Comparison of ENCODE assay signal across 8 mouse cellular contexts in the genomic region with DNA sequence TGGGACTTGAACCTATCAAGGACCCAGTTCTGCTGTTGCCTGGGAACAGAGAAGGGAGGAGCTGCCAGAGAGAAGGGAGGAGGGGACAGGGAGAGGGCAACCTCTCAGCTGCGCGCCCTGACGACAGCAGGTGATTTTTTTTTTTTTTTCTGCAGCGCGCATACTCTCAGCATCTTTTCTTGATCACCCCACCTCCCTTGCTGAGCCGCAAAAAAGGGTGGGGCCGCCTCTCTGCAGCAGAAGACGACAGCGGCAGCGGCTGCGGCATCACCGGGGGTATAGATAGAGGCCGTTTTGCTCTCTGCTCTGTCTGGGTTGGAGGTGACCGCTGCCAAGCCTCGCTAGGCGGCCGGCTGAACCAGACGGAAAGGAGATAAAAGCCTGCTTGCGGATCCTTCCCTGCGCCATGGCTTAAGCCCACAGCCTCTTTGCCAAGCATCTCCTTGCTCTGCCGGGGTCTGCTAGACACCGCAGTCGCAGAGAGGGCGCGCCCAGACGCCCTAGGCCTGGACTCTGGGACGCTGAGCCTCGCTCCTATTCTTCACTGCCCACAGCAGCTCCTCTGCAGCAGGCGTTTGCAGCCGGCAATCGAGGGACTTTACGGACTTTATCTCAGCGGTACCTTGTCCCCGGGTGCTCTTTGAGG. TPM values are rescaled to one million over a fixed set of nuclear protein-coding genes. Genes with fewer than 3 reads are reported as not detected.
DNase-seq lines count a peak whose midpoint lies in the region; ATAC-seq and TF ChIP-seq lines count a peak whose summit lies in the region.

A gene (plus strand): TSS at position 197 of the 646 bp plus-strand sequence.

- H3K4me2 ChIP-seq in hindbrain, embryonic 14.5 days (replicated peaks), result peak within 1 kb of the TSS; percentile 76
- peak within 1 kb of the TSS; percentile 95 for H3K4me2 ChIP-seq in limb, embryonic 12.5 days
- H3K4me2 ChIP-seq in midbrain, postnatal 0 days (ENCODE audit: low read depth, low read length, poor library complexity, severe bottlenecking), result peak within 1 kb of the TSS; percentile 96

- peak within 1 kb of the TSS; percentile 68 for H3K4me3 ChIP-seq in heart, adult 2 months
- H3K4me3 ChIP-seq in hindbrain, embryonic 14.5 days (replicated peaks; ENCODE audit: low read length), result peak within 1 kb of the TSS; percentile 89
- H3K4me3 ChIP-seq in limb, embryonic 12.5 days (replicated peaks), result peak within 1 kb of the TSS; percentile 57
- peak within 1 kb of the TSS; percentile 86 for H3K4me3 ChIP-seq in midbrain, postnatal 0 days (ENCODE audit: low read depth, low read length)

- peak within 1 kb of the TSS; percentile 68 for H3K9ac ChIP-seq in heart, adult 2 months (ENCODE audit: low read depth, low read length)
- H3K9ac ChIP-seq in hindbrain, embryonic 14.5 days, result peak within 1 kb of the TSS; percentile 96
- peak within 1 kb of the TSS; percentile 57; the same call in 1 of the 2 replicates for H3K9ac ChIP-seq in limb, embryonic 12.5 days (replicated peaks)
- peak within 1 kb of the TSS; percentile 91 for H3K9ac ChIP-seq in midbrain, postnatal 0 days (replicated peaks; ENCODE audit: low read length, poor library complexity, severe bottlenecking)

- peak within 1 kb of the TSS; percentile 36; the same call in 1 of the 2 replicates for H3K27ac ChIP-seq in heart, adult 2 months
- peak within 1 kb of the TSS; percentile 98 for H3K27ac ChIP-seq in hindbrain, embryonic 14.5 days
- H3K27ac ChIP-seq in limb, embryonic 12.5 days, result no peak within 1 kb of the TSS
- peak within 1 kb of the TSS; percentile 98 for H3K27ac ChIP-seq in midbrain, postnatal 0 days (ENCODE audit: low read depth, low read length)

- intact Hi-C loops in heart, adult 2 months (cut with DNase I), result no loop called here

- TF ChIP-seq EP300 in heart, adult 2 months (IDR thresholded peaks at IDR 0.05; ENCODE audit: insufficient read depth, low read depth, low read length), result no peak

- no peak for DNase-seq in heart, adult 2 months
- no peak for DNase-seq in heart, adult 9 months (ENCODE audit: low spot score in 2 of 2)
- peak; percentile 36 for DNase-seq in Muller cell, postnatal 12 days (ENCODE audit: inconsistent ontology term)
- peak; percentile 63 for DNase-seq in embryo, embryonic 11 days
- DNase-seq in hindbrain, embryonic 14.5 days (ENCODE audit: low spot score), result peak; percentile 85
- DNase-seq in midbrain, postnatal 0 days (ENCODE audit: low spot score), result peak; percentile 93
- no peak for DNase-seq in spleen, postnatal 14 days (ENCODE audit: low spot score in 2 of 2)

- H3K27me3 ChIP-seq in heart, adult 2 months (ENCODE audit: control insufficient read depth, insufficient read depth, low read length), result no peaks in the 10 kb centered on the region; the same call in 1 of the 2 replicates
- H3K27me3 ChIP-seq in hindbrain, embryonic 14.5 days (ENCODE audit: control insufficient read depth, insufficient read depth, low read length), result no peaks in the 10 kb centered on the region
- H3K27me3 ChIP-seq in limb, embryonic 12.5 days, result peaks cover 61% of the 10 kb centered on the region
- no peaks in the 10 kb centered on the region for H3K27me3 ChIP-seq in midbrain, postnatal 0 days (ENCODE audit: insufficient read depth, low read length)

- TF ChIP-seq POLR2A in heart, adult 2 months (IDR thresholded peaks at IDR 0.05; ENCODE audit: insufficient read depth, low read depth, low read length), result no peak

- H3K4me1 ChIP-seq in heart, adult 2 months (ENCODE audit: control insufficient read depth, insufficient read depth, low read length), result peaks cover 11% of the 10 kb centered on the region
- H3K4me1 ChIP-seq in hindbrain, embryonic 14.5 days (replicated peaks; ENCODE audit: control insufficient read depth, insufficient read depth, low read length), result peaks cover 27% of the 10 kb centered on the region
- H3K4me1 ChIP-seq in limb, embryonic 12.5 days (replicated peaks), result peaks cover 26% of the 10 kb centered on the region
- peaks cover 6% of the 10 kb centered on the region; the same call in 1 of the 2 replicates for H3K4me1 ChIP-seq in midbrain, postnatal 0 days (ENCODE audit: insufficient read depth, low read length)

- 0 out of 2 replicates have a peak, but pooled peaks cover 2% of the 10 kb centered on the region for H3K36me3 ChIP-seq in heart, adult 2 months (ENCODE audit: control insufficient read depth, insufficient read depth, low read length)
- H3K36me3 ChIP-seq in hindbrain, embryonic 14.5 days (replicated peaks; ENCODE audit: control insufficient read depth, insufficient read depth), result no peaks in the 10 kb centered on the region; the same call in 1 of the 2 replicates
- H3K36me3 ChIP-seq in limb, embryonic 12.5 days, result no peaks in the 10 kb centered on the region
- H3K36me3 ChIP-seq in midbrain, postnatal 0 days (ENCODE audit: insufficient read depth, low read length), result 0 out of 2 replicates have a peak, but pooled peaks cover 2% of the 10 kb centered on the region

- no peaks in the 10 kb centered on the region; the same call in 1 of the 2 replicates for H3K79me2 ChIP-seq in heart, adult 2 months (replicated peaks; ENCODE audit: control insufficient read depth, insufficient read depth, low read length)

- no peaks in the 10 kb centered on the region for H3K9me3 ChIP-seq in hindbrain, embryonic 14.5 days (ENCODE audit: control insufficient read depth, low read length)
- no peaks in the 10 kb centered on the region for H3K9me3 ChIP-seq in limb, embryonic 12.5 days
- H3K9me3 ChIP-seq in midbrain, postnatal 0 days (ENCODE audit: low read length), result no peaks in the 10 kb centered on the region

- ATAC-seq in hindbrain, embryonic 14.5 days (ENCODE audit: low FRiP score), result peak; percentile 68
- ATAC-seq in limb, embryonic 12.5 days (ENCODE audit: insufficient number of reproducible peaks, insufficient read depth, low FRiP score, low TSS enrichment, low read depth), result no peak
- ATAC-seq in midbrain, postnatal 0 days (ENCODE audit: low FRiP score), result peak; percentile 78

- TF ChIP-seq CTCF in heart, adult 2 months (IDR thresholded peaks at IDR 0.05), result no peak
- no peak for TF ChIP-seq CTCF in midbrain, postnatal 0 days (IDR thresholded peaks at IDR 0.05)

- WGBS in heart, adult 2 months, result 6% methylated on average over 34 of the region's 34 CpGs
- WGBS in hindbrain, embryonic 14.5 days, result under 1% methylated on average over 34 of the region's 34 CpGs
- 0% methylated on average over 33 of the region's 34 CpGs for WGBS in limb, embryonic 12.5 days
- under 1% methylated on average over 34 of the region's 34 CpGs for WGBS in midbrain, postnatal 0 days

RNA-seq across cellular contexts. Expression of the gene that starts here (rescaled TPM):
- total RNA-seq in heart, adult 2 months (2021), result 1 to 10 TPM; 3.3 to 4.3 TPM
- polyA plus RNA-seq in heart, adult 2 months (2012; rRNA removed), result 3.4 and 3.5 TPM in 2 replicates
- polyA plus RNA-seq in hindbrain, embryonic 14.5 days (2014; fragmentation: Nextera tagmentation; extraction: Ambion mirVana), result 122 and 135 TPM in 2 replicates
- polyA plus RNA-seq in limb, embryonic 12.5 days (2016; fragmentation: Nextera tagmentation; extraction: Ambion mirVana), result 4.4 and 4.8 TPM in 2 replicates
- 326 and 332 TPM in 2 replicates for total RNA-seq in midbrain, postnatal 0 days (2014; rRNA removed)
- polyA plus RNA-seq in midbrain, postnatal 0 days (2015; fragmentation: Nextera tagmentation; extraction: Ambion mirVana), result 117 and 126 TPM in 2 replicates

Comparison
In these comparisons a context has a peak if more than half of its experiments do, and no peak if none do; other contexts are left out.
1. RNA of the gene that starts here (total RNA-seq): 326 to 332 TPM in midbrain, postnatal 0 days; 3.3 to 4.3 TPM in heart, adult 2 months; every median in the first group is over 10 times any median in the second.
2. RNA of the gene that starts here (polyA plus RNA-seq): 117 to 126 TPM in midbrain, postnatal 0 days and 122 to 135 TPM in hindbrain, embryonic 14.5 days; 4.4 to 4.8 TPM in limb, embryonic 12.5 days and 3.4 to 3.5 TPM in heart, adult 2 months; every median in the first group is over 10 times any median in the second.
3. DNase-seq: peak in Muller cell, postnatal 12 days (single experiment), embryo, embryonic 11 days (single experiment), hindbrain, embryonic 14.5 days (single experiment) and midbrain, postnatal 0 days (single experiment); none in heart, adult 2 months (0 of 2), heart, adult 9 months (0 of 2) and spleen, postnatal 14 days (0 of 2).
4. Peak in every context shown above with its lines, with median percentiles within 50 percentile points of each other: H3K4me3 ChIP-seq, H3K9ac ChIP-seq and H3K4me2 ChIP-seq.